Mouse (Mus musculus) spleen, adult 2 months (tissue): Measurements from ENCODE around the gene Proser2. TPM values are rescaled to one million over a fixed set of nuclear protein-coding genes. Genes with fewer than 3 reads are reported as not detected.

ENCODE experiments used
- DNase-seq, 2 experiments: peaks; one replicate each; pipeline versions ENCODE4 v3.0.0 to v3.0.0-alpha.2; 2012 to 2021; ENCODE audit warnings: low spot score in 2 of 2, low read depth in 1 of 2
- H3K27ac ChIP-seq: fragments of 200-500 bp; 2 replicates; pipeline ENCODE4 v1.5.1; 2012; ENCODE audit warnings: low read length, inconsistent platforms; ENCODE audit not compliant: insufficient read depth
- H3K27me3 ChIP-seq: fragments of 200-500 bp; 2 replicates; pipeline ENCODE4 v1.6.1; 2012; ENCODE audit warnings: mild to moderate bottlenecking, moderate library complexity, low read length, inconsistent platforms; ENCODE audit not compliant: control insufficient read depth, insufficient read depth
- H3K36me3 ChIP-seq: fragments of 200-500 bp; 2 replicates; pipeline ENCODE4 v1.6.1; 2012; ENCODE audit warnings: mild to moderate bottlenecking, low read length, inconsistent platforms; ENCODE audit not compliant: control insufficient read depth, insufficient read depth
- H3K4me1 ChIP-seq: fragments of 200-500 bp; 2 replicates; pipeline ENCODE4 v1.6.1; 2011; ENCODE audit warnings: inconsistent platforms; ENCODE audit not compliant: control insufficient read depth, insufficient read depth, insufficient read length
- H3K4me3 ChIP-seq: fragments of 200-500 bp; 2 replicates; pipeline ENCODE4 v1.5.1; 2011; ENCODE audit warnings: mild to moderate bottlenecking, inconsistent platforms; ENCODE audit not compliant: insufficient read depth, insufficient read length; ENCODE audit errors: extremely low read depth
- CTCF ChIP-seq: fragments of 200-500 bp; IDR thresholded peaks from 2 replicates; pipeline ENCODE4 v1.5.1; 2011; ENCODE audit warnings: mild to moderate bottlenecking, inconsistent platforms; ENCODE audit not compliant: insufficient read depth, insufficient read length, insufficient replicate concordance; ENCODE audit errors: extremely low read depth
- POLR2A ChIP-seq: fragments of 200-500 bp; IDR thresholded peaks from 2 replicates; pipeline ENCODE4 v1.6.1; 2011; ENCODE audit warnings: low read depth, low read length, inconsistent platforms
- WGBS: fragments of 180-500 bp; shearing (Covaris S2); methylation state at CpG from one replicate; pipeline ENCODE4 v1.1.7; 2018; 5-methylcytosine and 5-hydroxymethylcytosine counted together
- polyA plus RNA-seq: library from polyadenylated mRNA; depleted of rRNA; stranded (reverse); fragments of >200 nt; gene quantifications from 2 replicates; pipeline ENCODE4 v1.2.3, GENCODE M21; 2012

Gene Proser2
- polyA plus RNA-seq, 1 experiment, result 9.7 TPM

- no peaks in the 10 kb centered on the region; the same call in 1 of the 2 replicates for H3K4me1 ChIP-seq
- 97% methylated on average over 5 of the region's 5 CpGs for WGBS
- TF ChIP-seq POLR2A (no peak), CTCF (no peak)
- no peaks in the 10 kb centered on the region for H3K36me3 ChIP-seq
- H3K4me3 ChIP-seq, result no peak overlapping the region
- no peak overlapping the region for H3K27ac ChIP-seq
- no peaks in the 10 kb centered on the region for H3K27me3 ChIP-seq
- DNase-seq, result no peak
Measured at GRCm38 (mm10) chr2:6087151-6087550, 42.9 kb downstream of the Proser2 start.

- 48% methylated on average over 19 of the region's 19 CpGs for WGBS
- Histone ChIP-seq H3K4me3 (no peak overlapping the region), H3K36me3 (no peaks in the 10 kb centered on the region), H3K4me1 (no peaks in the 10 kb centered on the region; the same call in 1 of the 2 replicates), H3K27ac (no peak overlapping the region), H3K27me3 (no peaks in the 10 kb centered on the region)
- TF ChIP-seq CTCF (no peak), POLR2A (no peak)
- DNase-seq, result peak; percentile 38 to 60
Measured at GRCm38 (mm10) chr2:6085622-6086530, 44.1 kb downstream of the Proser2 start.

- no peak overlapping the region for H3K27ac ChIP-seq
- no peak for DNase-seq
- H3K27me3 ChIP-seq, result no peaks in the 10 kb centered on the region
- H3K4me3 ChIP-seq, result no peak overlapping the region
- TF ChIP-seq CTCF (no peak), POLR2A (no peak)
- no peaks in the 10 kb centered on the region for H3K36me3 ChIP-seq
- H3K4me1 ChIP-seq, result no peaks in the 10 kb centered on the region; the same call in 1 of the 2 replicates
- WGBS, result 100% methylated on average over 1 of the region's 1 CpGs
Measured at GRCm38 (mm10) chr2:6083696-6084095, 46.3 kb downstream of the Proser2 start.

- WGBS, result 89% methylated on average over 6 of the region's 6 CpGs
- TF ChIP-seq POLR2A (no peak), CTCF (no peak)
- Histone ChIP-seq H3K27ac (no peak overlapping the region), H3K36me3 (no peaks in the 10 kb centered on the region), H3K4me1 (no peaks in the 10 kb centered on the region; the same call in 1 of the 2 replicates), H3K4me3 (no peak overlapping the region), H3K27me3 (no peaks in the 10 kb centered on the region)
- DNase-seq, result no peak
Measured at GRCm38 (mm10) chr2:6082615-6083014, 47.4 kb downstream of the Proser2 start.

GRCm38 (mm10) chr2:6081108-6081507 is 48.9 kb downstream of the Proser2 start:
- H3K36me3 ChIP-seq, result no peaks in the 10 kb centered on the region
- no peak for DNase-seq
- H3K27me3 ChIP-seq, result no peaks in the 10 kb centered on the region
- H3K27ac ChIP-seq, result no peak overlapping the region
- no peak overlapping the region for H3K4me3 ChIP-seq
- WGBS, result 33% methylated on average over 8 of the region's 8 CpGs
- H3K4me1 ChIP-seq, result no peaks in the 10 kb centered on the region; the same call in 1 of the 2 replicates
- TF ChIP-seq CTCF (no peak), POLR2A (no peak)

- Histone ChIP-seq H3K4me1 (no peaks in the 10 kb centered on the region), H3K36me3 (no peaks in the 10 kb centered on the region)
- WGBS, result 92% methylated on average over 1 of the region's 1 CpGs
Measured at GRCm38 (mm10) chr2:6080037-6080436, 50.0 kb downstream of the Proser2 start.

GRCm38 (mm10) chr2:6075530-6075896 is 54.5 kb downstream of the Proser2 start:
- no peaks in the 10 kb centered on the region for H3K36me3 ChIP-seq
- H3K27me3 ChIP-seq, result no peaks in the 10 kb centered on the region
- H3K27ac ChIP-seq, result no peak overlapping the region
- H3K4me3 ChIP-seq, result no peak overlapping the region
- DNase-seq, result no peak
- WGBS, result 84% methylated on average over 1 of the region's 1 CpGs
- TF ChIP-seq POLR2A (no peak), CTCF (no peak)
- no peaks in the 10 kb centered on the region for H3K4me1 ChIP-seq

More at GRCm38 (mm10) chr2:6080037-6080436, 50.0 kb downstream of the Proser2 start:
- no peaks in the 10 kb centered on the region for H3K27me3 ChIP-seq
- no peak for DNase-seq
- H3K27ac ChIP-seq, result no peak overlapping the region
- no peak overlapping the region for H3K4me3 ChIP-seq
- no peak for TF ChIP-seq CTCF
- TF ChIP-seq POLR2A, result no peak
